Mouse (Mus musculus) left cerebral cortex, postnatal 14 days (tissue): ENCODE results near the gene Cux2. TPM values are rescaled to one million over a fixed set of nuclear protein-coding genes. Genes with fewer than 3 reads are reported as not detected.

Experiments used
- DNase-seq, 2 experiments: peaks; one replicate each; pipeline ENCODE4 v3.0.0; 2021 to 2022; ENCODE audit warnings: low spot score in 2 of 2, mixed read lengths in 1 of 2
- intact Hi-C: fragments of 180-260 bp; cut with DNase I; formaldehyde crosslinking; loops from one replicate; pipeline ENCODE4 v1.15.1; 2025
- microRNA-seq, 2 experiments: library from miRNA; unstranded; fragments of <30 nt; microRNA quantifications; one replicate each; pipeline ENCODE4 v1.2.0; 2022
- total RNA-seq, 2 experiments: library from RNA; stranded (reverse); gene quantifications; 2 replicates each; pipeline ENCODE4 v1.2.3; 2021

The Cux2 gene
- total RNA-seq, 2 experiments from 2014 or later: 204 to 256 TPM

DNA sequence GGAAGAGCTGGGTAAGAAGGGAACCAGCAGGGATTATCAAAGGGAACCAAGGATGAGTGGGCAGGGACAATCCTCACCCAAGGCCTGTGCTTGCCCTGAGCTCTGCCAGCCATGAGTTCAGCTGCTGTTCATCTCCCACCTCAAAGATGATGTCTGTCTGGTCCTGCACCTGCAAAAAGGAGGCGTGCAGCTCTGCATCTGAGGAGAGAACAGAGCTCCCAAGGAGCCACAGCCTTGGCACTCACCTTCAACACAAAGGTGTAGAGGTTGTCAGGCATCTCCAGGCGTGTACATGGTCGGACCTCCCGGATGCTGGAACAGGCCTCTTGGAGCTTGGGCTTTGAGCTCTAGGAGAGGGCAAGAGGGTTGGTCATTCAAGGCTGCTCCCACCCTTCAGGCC, 231.0 kb downstream of the Cux2 start:
- intact Hi-C loops: no loop called here
- DNase-seq: no peak

DNA sequence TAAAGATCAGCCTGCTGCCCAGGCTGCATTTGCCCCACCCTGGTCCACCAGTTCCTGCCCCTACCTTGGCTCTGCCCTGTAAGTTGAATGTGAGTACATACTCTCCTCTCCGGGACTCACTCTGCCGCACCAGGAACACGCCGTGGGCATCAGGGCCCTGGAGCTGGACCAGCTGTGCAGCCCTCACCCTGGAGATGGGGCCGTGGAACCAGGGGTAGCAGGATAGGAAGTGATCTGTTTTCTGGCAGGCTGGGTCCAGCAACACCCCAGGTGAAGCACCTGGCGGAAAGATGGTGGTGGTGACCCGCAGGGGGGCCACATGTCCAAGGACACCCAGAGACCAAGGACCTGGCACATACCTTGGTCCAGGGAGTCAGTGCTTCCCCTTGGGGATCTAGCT, 231.5 kb downstream of the Cux2 start:
- intact Hi-C loops: no loop called here
- no peak for DNase-seq

DNA sequence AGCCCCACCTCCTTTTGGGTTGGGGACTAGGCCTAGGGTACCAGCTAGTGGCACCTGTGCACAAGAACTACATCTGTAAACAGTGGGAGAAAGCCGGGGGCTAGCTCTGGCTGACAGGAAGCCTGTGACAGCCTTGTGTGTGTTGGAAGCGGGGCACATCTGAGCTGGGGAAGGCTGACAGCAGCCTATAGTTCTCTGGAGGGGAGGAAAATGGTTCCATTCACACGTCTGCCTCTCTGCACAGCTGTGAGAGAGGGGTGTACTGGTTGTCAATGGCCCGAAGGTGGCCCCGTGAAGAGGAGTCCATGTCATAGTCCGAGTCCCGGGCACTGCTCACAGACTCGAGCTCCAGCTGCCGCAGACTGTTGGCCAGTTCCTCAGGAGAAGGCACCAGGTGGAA, 232.4 kb downstream of the Cux2 start:
- no peak for DNase-seq
- intact Hi-C loops: no loop called here

DNA sequence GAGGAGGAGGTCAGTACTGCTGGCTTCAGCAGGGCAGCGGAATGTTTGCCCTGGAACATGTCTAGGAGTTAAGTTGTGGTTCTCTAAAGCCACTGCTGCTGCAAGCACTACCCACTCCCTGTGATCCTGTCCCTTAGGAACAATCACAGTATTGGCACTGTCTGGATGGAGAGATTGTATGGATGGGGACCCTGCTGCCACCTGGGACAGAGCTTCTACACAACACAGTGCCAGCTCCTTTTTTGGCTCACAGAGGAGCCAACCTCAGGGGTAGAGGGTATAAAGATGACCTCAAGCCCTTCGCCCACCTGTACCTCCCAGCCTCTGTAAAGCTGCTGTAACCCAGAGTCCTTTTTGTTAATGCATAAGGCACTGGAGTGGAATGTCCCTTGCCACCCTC, 233.3 kb downstream of the Cux2 start:
- no peak for DNase-seq
- intact Hi-C loops: no loop called here

DNA sequence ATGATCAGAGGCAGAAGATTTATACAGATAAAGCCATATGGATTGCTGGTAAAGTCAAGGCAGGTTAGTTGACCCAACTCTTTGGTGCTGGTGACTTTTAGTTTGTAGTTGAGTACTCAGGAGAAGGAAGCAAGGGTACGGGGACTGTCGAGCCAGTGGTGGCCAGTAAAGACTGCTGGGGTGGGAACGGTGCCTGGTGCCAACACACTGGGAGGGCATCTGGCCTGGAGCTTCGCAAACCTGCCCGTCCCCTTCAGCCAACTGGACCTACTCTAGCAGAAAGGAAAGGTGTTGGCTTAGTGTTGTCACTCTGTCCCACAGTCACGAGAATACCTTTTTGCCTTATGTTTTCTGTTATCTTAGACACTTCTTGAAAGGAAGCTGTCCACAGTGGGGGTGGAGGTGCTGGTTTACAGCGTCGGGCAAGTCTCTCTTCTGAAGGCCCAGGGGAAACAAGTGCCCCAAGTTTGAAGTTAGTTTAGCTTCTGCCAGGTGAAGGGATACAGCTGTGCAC, 234.0 kb downstream of the Cux2 start:
- intact Hi-C loops: no loop called here
- DNase-seq: no peak

DNA sequence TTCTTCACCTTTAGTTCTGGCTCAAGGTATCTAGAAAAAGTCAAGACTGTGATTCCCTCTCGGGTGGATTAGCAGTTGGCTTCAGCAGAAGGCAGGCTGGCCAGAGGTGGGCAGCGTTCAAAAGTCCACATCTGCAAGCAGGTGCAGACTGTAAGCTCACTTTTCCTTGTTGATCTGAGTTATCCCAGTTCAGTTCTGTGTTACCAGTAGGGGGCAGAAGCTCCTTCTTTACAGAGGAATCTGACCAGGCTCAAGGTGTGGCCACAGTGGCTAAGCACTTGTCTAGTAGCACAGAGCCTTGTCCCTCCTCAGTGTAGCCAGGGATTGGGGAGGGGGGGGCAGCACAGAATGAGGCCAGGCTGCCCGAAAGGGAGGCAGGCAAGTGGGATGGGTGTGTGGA, 234.8 kb downstream of the Cux2 start:
- intact Hi-C loops: no loop called here
- peak; percentile 70 to 73 for DNase-seq

DNA sequence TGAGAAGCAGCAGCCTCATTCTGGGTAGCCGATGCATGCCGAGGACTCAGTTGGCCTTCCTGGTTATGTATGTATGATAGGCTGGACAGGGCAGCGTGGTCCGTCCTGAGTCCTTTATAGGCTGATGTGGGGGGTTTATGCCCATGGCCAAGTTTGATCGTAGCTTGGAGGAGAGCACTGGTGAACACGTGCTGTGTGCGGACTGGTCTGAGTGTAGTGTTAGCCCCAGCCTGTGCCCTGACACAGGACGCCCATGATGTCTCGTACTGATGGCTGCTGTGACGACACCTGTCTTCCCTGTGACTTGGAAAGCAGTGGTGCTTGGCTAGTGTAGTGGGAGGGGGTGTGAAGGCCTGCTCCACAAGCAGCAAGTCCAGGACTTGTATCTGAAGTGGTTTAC, 236.2 kb downstream of the Cux2 start:
- intact Hi-C loops: loop anchor here (5.0 kb wide), 1 partner anchor 34 kb away; the partner anchor contains the start of gene Pheta1
- DNase-seq: no peak

DNA sequence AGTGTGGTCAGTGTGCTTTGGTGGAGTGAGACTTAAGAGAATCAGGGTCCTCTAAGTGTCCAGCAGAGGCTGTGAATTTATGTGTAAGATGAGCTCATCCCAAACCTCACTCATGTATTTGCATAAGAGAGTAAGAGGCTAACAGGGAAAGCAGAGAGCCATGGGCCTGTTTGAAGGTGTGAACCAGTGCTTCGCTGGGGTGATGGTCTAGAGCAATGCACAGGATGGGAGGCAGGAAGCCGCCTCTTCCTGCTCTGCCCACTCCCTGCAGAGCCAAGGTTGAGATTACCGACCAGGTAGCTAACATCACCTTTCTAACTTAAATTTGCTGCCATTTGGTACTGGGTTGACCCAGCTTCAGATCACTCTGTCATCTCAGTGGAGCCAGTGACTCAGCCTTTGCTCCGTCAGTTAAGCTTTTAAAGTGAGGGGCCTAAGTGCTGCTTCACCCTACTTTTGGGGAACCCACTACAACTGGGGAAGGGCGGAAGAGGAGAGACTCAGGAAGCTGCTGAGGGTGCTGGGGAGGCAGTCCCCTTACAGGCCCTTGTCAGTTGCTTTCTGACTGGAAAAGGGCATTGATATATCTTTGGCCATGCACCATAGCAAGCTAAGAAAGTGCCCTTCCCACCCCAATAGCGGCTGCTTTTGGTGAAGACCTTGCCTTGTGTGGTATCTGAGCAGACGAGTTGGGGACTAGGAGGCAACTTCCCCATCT, 237.2 kb downstream of the Cux2 start:
- peak in 1 of 2 experiments; percentile 1 for DNase-seq
- intact Hi-C loops: loop anchor here (5.0 kb wide), 1 partner anchor 35 kb away; the partner anchor contains the start of gene Pheta1

DNA sequence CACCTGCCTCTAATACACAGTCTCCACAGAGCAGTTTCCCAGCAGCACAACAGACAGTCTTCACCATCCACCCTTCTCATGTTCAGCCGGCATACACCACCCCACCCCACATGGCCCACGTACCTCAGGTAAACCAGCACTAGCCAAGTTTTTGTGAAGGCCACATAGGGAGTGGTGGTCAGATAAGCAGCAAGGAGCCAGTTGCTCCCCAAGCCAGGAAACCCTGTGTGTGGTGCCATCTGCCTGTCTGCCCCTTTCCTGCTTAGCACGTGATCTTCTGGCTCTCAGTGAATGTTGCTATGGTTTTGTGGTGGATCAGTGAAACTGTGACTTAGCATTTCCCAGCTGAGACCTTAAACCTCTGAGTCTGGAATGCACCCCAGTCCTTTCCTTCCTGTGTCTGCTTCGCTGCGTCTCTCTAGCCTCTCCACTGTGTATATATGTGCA, 238.4 kb downstream of the Cux2 start:
- intact Hi-C loops: loop anchor here (5.0 kb wide), 1 partner anchor 36 kb away; the partner anchor contains the start of gene Pheta1
- no peak for DNase-seq

DNA sequence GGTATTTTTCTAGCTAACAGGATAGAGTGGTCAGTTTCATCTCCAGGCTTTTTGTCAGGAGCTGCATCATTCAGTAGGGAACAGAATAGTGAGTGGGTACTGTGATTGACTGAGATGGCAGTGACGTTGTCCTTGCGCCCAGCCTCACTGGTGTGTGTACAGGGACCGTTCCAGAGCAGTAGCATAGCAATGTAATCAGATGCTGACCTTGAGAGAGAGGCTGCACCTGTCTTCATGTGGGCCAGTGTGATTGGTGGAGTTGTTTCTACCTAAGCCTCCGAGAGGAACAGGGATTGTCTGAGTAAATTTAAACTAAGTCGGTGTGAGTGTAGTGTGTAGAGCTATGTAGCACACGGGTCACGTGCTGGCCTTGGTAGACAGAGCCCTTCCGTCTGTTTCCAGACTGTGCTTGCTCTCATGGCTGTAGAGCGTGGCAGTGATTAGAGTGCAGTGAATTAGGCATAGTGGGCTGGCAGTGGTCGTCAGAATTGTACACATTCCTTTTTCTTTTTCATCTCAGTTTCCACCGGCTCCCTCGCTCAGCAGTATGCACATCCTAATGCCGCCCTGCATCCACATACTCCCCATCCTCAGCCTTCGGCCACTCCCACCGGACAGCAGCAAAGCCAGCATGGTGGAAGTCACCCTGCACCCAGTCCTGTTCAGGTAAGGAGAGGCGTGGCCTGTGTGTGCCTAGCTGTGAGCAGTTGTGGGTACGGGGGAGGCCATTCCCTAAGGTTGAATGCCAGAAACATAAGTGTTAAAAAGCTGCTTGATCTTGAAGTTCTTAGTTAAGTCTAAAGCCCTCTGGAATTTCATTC, 239.4 kb downstream of the Cux2 start:
- DNase-seq: no peak
- intact Hi-C loops: loop anchor here (5.0 kb wide), 1 partner anchor 37 kb away; the partner anchor contains the start of gene Pheta1

DNA sequence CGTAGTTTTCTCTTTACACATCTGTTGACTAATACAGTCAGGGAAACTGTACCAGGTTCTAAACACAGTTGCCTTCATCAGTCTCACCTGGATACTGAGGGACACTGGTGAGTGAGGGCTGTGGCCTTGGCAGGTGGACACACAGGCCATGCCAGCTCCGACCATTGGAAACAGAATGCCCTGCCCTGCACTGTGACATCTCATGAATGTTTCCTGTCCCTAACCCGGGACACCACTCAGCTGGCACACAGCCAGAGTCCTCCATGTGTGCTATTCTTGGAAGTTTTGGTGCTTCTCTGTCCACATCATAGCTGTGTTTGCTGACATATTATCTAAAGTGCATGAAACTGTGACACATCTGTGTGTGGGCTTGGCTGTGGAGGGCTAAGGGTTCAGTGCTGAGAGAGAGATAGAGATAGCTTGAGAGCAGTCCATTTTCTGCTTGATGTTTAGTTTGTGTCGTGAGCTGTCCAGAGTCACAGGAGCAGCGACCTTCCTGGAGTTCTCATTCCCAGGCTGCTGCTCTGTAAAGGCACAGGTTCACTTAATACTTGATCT, 240.2 kb downstream of the Cux2 start:
- intact Hi-C loops: loop anchor here (5.0 kb wide), 1 partner anchor 38 kb away; the partner anchor contains the start of gene Pheta1
- DNase-seq: no peak

DNA sequence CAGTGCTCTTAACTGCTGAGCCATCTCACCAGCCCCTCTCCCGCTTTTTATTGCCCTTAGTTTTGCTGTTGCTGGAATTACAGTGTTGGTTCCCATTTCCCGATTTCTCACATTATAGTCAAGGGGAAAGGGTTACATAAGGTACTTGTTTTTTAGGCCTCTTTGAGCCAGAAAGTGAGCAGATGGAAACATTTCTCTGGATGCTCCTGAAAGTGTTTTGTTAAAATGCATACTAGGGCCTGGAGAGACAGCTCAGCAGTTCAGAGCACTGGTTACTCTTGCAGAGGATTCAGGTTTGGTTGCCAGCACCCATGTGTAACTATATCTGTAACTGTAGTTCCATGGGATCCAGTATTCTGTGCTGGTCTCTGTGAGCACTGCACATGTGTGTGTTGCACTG, 241.7 kb downstream of the Cux2 start:
- intact Hi-C loops: no loop called here
- no peak for DNase-seq

DNA sequence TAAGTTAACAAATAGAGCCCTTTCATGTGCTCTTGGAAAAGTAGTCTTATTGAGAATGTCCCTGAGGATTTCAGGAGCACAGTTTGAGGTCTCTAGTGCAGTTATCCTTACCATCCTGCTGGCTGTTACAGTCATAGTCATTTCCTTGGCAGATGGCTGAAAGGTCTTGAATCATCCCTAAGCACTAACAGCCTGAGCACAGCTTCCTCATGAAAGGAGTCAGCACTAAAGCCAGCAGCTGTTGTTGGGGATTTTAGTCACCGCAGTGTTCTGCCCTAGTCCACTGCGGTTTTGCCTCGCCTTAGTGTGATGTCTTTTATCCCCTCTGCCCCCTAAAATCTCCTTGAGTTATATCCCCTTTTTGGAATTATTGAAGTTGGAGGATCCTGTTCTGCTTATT, 242.7 kb downstream of the Cux2 start:
- intact Hi-C loops: no loop called here
- DNase-seq: no peak

Small RNA genes within 50 kb of the gene (microRNA-seq; reads per million reads assigned to microRNA genes)
- 4.0 to 4.4 reads per million in 2 experiments for gene Mir7031

Other genes with a start within 250 kb of the Cux2 start
- gene Sh2b3, start 212.5 kb downstream of the Cux2 start, total RNA-seq: 10 to 100 TPM; 20.3 to 20.4 TPM
- 10 to 100 TPM; 10.3 to 12.6 TPM for gene Pheta1, start 201.1 kb downstream of the Cux2 start, total RNA-seq
- gene Myl2, start 50.8 kb upstream of the Cux2 start, total RNA-seq: 1 to 10 TPM; 1.3 to 2.0 TPM
- gene Ccdc63, start 90.7 kb upstream of the Cux2 start, total RNA-seq: under 1 TPM in 1 of 2 experiments, not detected in 1; 0.24 TPM
- 100 to 1,000 TPM; 161 to 170 TPM for gene Ppp1cc, start 108.2 kb upstream of the Cux2 start, total RNA-seq
- 1 to 10 TPM; 2.0 to 2.4 TPM for gene Hvcn1, start 156.7 kb upstream of the Cux2 start, total RNA-seq
- gene Tctn1, start 214.4 kb upstream of the Cux2 start, total RNA-seq: 10 to 100 TPM; 10.4 to 12.1 TPM
- gene Pptc7, start 234.3 kb upstream of the Cux2 start, total RNA-seq: 10 to 100 TPM; 30.4 to 31.9 TPM